15 mouse cellular contexts compared by ENCODE assay signal in genomic region chr16:46362022-46362421, GRCm38 (mm10).
DNase-seq lines count a peak whose midpoint lies in the region; ATAC-seq and TF ChIP-seq lines count a peak whose summit lies in the region.
"Had no signal": no experiment of that assay in that cellular context is flagged by ENCODE, and none has a peak within 500 bp of the region (broad histone marks: within the 10 kb centered on the region; RNA-seq: fewer than 3 reads in every experiment).

No protein-coding gene starts in this region.

- no peak overlapping the region for H3K27ac ChIP-seq in heart, embryonic 10.5 days
- no peak overlapping the region for H3K27ac ChIP-seq in intestine, embryonic 14.5 days (ENCODE audit: low read depth)
- no peak overlapping the region for H3K27ac ChIP-seq in intestine, embryonic 15.5 days
- H3K27ac ChIP-seq in embryonic fibroblast, embryonic 13.5 days (ENCODE audit: insufficient read depth, low read length) = peak overlapping the region; percentile 19; the same call in 1 of the 2 replicates
- H3K27ac ChIP-seq: layer of hippocampus, adult 2 months; midbrain, embryonic 12.5 days; stomach, embryonic 15.5 days had no signal

- 57% methylated on average over 6 of the region's 6 CpGs for WGBS in heart, embryonic 10.5 days
- 63% methylated on average over 6 of the region's 6 CpGs for WGBS in intestine, embryonic 14.5 days
- WGBS in intestine, embryonic 15.5 days = 64% methylated on average over 6 of the region's 6 CpGs

- no peak for TF ChIP-seq CTCF in embryonic fibroblast, embryonic 13.5 days (IDR thresholded peaks at IDR 0.05; ENCODE audit: borderline replicate concordance, insufficient read depth, low read length)

- DNase-seq in heart, embryonic 10.5 days (ENCODE audit: low spot score) = no peak
- DNase-seq in heart, adult 11 months = no peak
- peak; percentile 45 for DNase-seq in intestine, embryonic 14.5 days (ENCODE audit: low spot score)
- DNase-seq in heart, postnatal 4 days = peak; percentile 7
- no peak for DNase-seq in adrenal gland, adult 2 months
- no peak for DNase-seq in left cerebral cortex, adult 18-20 months (ENCODE audit: low spot score in 2 of 2)
- DNase-seq: lung, postnatal 36 days; thymus, postnatal 14 days had no signal

- H3K4me3 ChIP-seq in heart, embryonic 10.5 days = peak overlapping the region; percentile 32; the same call in 1 of the 2 replicates
- H3K4me3 ChIP-seq in intestine, embryonic 14.5 days (ENCODE audit: low read depth, low read length) = no peak overlapping the region
- no peak overlapping the region for H3K4me3 ChIP-seq in intestine, embryonic 15.5 days (replicated peaks)
- H3K4me3 ChIP-seq in embryonic fibroblast, embryonic 13.5 days (ENCODE audit: insufficient read depth, low read length) = no peak overlapping the region
- H3K4me3 ChIP-seq: layer of hippocampus, adult 2 months; midbrain, embryonic 12.5 days; stomach, embryonic 15.5 days had no signal

- no peak for TF ChIP-seq POLR2A in embryonic fibroblast, embryonic 13.5 days (IDR thresholded peaks at IDR 0.05; ENCODE audit: low read depth, low read length)

- 0 out of 2 replicates have a peak, but pooled peaks cover 2% of the 10 kb centered on the region for H3K4me1 ChIP-seq in heart, embryonic 10.5 days
- no peaks in the 10 kb centered on the region for H3K4me1 ChIP-seq in intestine, embryonic 14.5 days (replicated peaks; ENCODE audit: control insufficient read depth, insufficient read depth, low read length)
- no peaks in the 10 kb centered on the region for H3K4me1 ChIP-seq in intestine, embryonic 15.5 days (replicated peaks)
- H3K4me1 ChIP-seq in embryonic fibroblast, embryonic 13.5 days (ENCODE audit: control insufficient read depth, insufficient read depth, low read length) = no peaks in the 10 kb centered on the region
- H3K4me1 ChIP-seq: midbrain, embryonic 12.5 days; stomach, embryonic 15.5 days had no signal

- H3K27me3 ChIP-seq in heart, embryonic 10.5 days (ENCODE audit: insufficient read depth, poor library complexity, severe bottlenecking) = no peaks in the 10 kb centered on the region
- H3K27me3 ChIP-seq in intestine, embryonic 14.5 days (replicated peaks; ENCODE audit: control insufficient read depth, insufficient read depth, low read length) = no peaks in the 10 kb centered on the region
- H3K27me3 ChIP-seq in intestine, embryonic 15.5 days (replicated peaks) = no peaks in the 10 kb centered on the region
- H3K27me3 ChIP-seq: midbrain, embryonic 12.5 days; stomach, embryonic 15.5 days had no signal

- no peaks in the 10 kb centered on the region for H3K9me3 ChIP-seq in heart, embryonic 10.5 days
- H3K9me3 ChIP-seq in intestine, embryonic 14.5 days (ENCODE audit: control insufficient read depth, low read length) = no peaks in the 10 kb centered on the region
- H3K9me3 ChIP-seq in intestine, embryonic 15.5 days = no peaks in the 10 kb centered on the region
- H3K9me3 ChIP-seq: midbrain, embryonic 12.5 days; stomach, embryonic 15.5 days had no signal

- no peak overlapping the region for H3K4me2 ChIP-seq in intestine, embryonic 14.5 days (ENCODE audit: low read length)
- H3K4me2 ChIP-seq in intestine, embryonic 15.5 days (replicated peaks) = no peak overlapping the region
- H3K4me2 ChIP-seq: midbrain, embryonic 12.5 days; stomach, embryonic 15.5 days had no signal

- H3K9ac ChIP-seq in intestine, embryonic 14.5 days (ENCODE audit: low read length) = no peak overlapping the region
- H3K9ac ChIP-seq in intestine, embryonic 15.5 days = no peak overlapping the region
- H3K9ac ChIP-seq: midbrain, embryonic 12.5 days; stomach, embryonic 15.5 days had no signal

- no peak for ATAC-seq in intestine, embryonic 14.5 days (replicated peaks; ENCODE audit: low FRiP score, low TSS enrichment, low read depth)
- ATAC-seq in intestine, embryonic 15.5 days = no peak
- ATAC-seq: activated CD4-positive, CD25-positive, alpha-beta regulatory T cell, adult 4 months; CD4-positive, CD25-positive, alpha-beta regulatory T cell, adult 4 months had no signal

- no peaks in the 10 kb centered on the region for H3K36me3 ChIP-seq in heart, embryonic 10.5 days
- H3K36me3 ChIP-seq in intestine, embryonic 14.5 days (ENCODE audit: control insufficient read depth, insufficient read depth, low read length) = no peaks in the 10 kb centered on the region
- H3K36me3 ChIP-seq in intestine, embryonic 15.5 days = no peaks in the 10 kb centered on the region
- H3K36me3 ChIP-seq: midbrain, embryonic 12.5 days; stomach, embryonic 15.5 days had no signal

Comparison
In these comparisons a context has a peak if more than half of its experiments do, and no peak if none do; other contexts are left out.
1. DNase-seq: peak in intestine, embryonic 14.5 days (single experiment) and heart, postnatal 4 days (single experiment); none in heart, embryonic 10.5 days (single experiment), heart, adult 11 months (single experiment), adrenal gland, adult 2 months (single experiment) and left cerebral cortex, adult 18-20 months (0 of 2).